Mouse (Mus musculus) stomach, embryonic 14.5 days (tissue): Measurements from ENCODE around the gene Olfr346. TPM values are rescaled to one million over a fixed set of nuclear protein-coding genes. Genes with fewer than 3 reads are reported as not detected.

Experiments
- ATAC-seq: fragments of 200-750 bp; cut with Nextera tagmentation; 2 replicates; pipeline ENCODE4 v1.8.0; 2017; ENCODE audit warnings: low read depth, moderate TSS enrichment; ENCODE audit not compliant: insufficient number of reproducible peaks, insufficient read depth, low FRiP score
- H3K27ac ChIP-seq: fragments of 300-500 bp; sonication (generic); 2 replicates; pipeline ENCODE4 v1.5.1; 2014; ENCODE audit warnings: mild to moderate bottlenecking, low read length, moderate library complexity, mixed read lengths
- H3K27me3 ChIP-seq: fragments of 300-500 bp; sonication (generic); 2 replicates; pipeline ENCODE4 v1.6.1; 2014; ENCODE audit warnings: low read length, control low read depth, mixed read lengths; ENCODE audit not compliant: control insufficient read depth, insufficient read depth
- H3K36me3 ChIP-seq: fragments of 300-500 bp; sonication (generic); 2 replicates; pipeline ENCODE4 v1.6.1; 2014; ENCODE audit warnings: mild to moderate bottlenecking, control low read depth, low read length, moderate library complexity, mixed read lengths; ENCODE audit not compliant: control insufficient read depth, insufficient read depth
- H3K4me1 ChIP-seq: fragments of 300-500 bp; sonication (generic); 2 replicates; pipeline ENCODE4 v1.6.1; 2014; ENCODE audit warnings: low read length, control low read depth, mixed read lengths; ENCODE audit not compliant: control insufficient read depth, insufficient read depth
- H3K4me2 ChIP-seq: fragments of 300-500 bp; sonication (generic); replicated peaks from 2 replicates; pipeline ENCODE4 v1.6.1; 2014; ENCODE audit warnings: low read depth, low read length, control low read depth
- H3K4me3 ChIP-seq: fragments of 300-500 bp; sonication (generic); 2 replicates; pipeline ENCODE4 v1.5.1; 2014; ENCODE audit warnings: low read depth, low read length, control low read depth
- H3K9ac ChIP-seq: fragments of 300-500 bp; sonication (generic); replicated peaks from 2 replicates; pipeline ENCODE4 v1.6.1; 2014; ENCODE audit warnings: low read depth, mild to moderate bottlenecking, control low read depth, low read length, moderate library complexity, mixed read lengths
- H3K9me3 ChIP-seq: fragments of 300-500 bp; sonication (generic); 2 replicates; pipeline ENCODE4 v1.6.1; 2016; ENCODE audit warnings: low read depth, low read length, control low read depth; ENCODE audit not compliant: control insufficient read depth
- WGBS: fragments of 180-500 bp; shearing (Covaris S2); extraction: QIAGEN DNeasy Blood & Tissue Kit; methylation state at CpG from one replicate; pipeline ENCODE4 v1.1.7; 2014; 5-methylcytosine and 5-hydroxymethylcytosine counted together
- polyA plus RNA-seq: library from polyadenylated mRNA; unstranded; fragments of >200 nt; fragmentation: Nextera tagmentation; extraction: Ambion mirVana; gene quantifications from 2 replicates; pipeline ENCODE4 v1.2.1, GENCODE M21; 2014

The Olfr346 gene
- not detected in 2 replicates for polyA plus RNA-seq

GRCm38 (mm10) chr2:36685488-36685887, at the start of gene Olfr346:
Gene Olfr346, plus strand, starts transcription at chr2:36685788.
- H3K4me3 ChIP-seq: no peak within 1 kb of the TSS
- 94% methylated on average over 1 of the region's 1 CpGs for WGBS
- no peak within 1 kb of the TSS for H3K9ac ChIP-seq
- no peak within 1 kb of the TSS for H3K27ac ChIP-seq
- no peaks in the 10 kb centered on the region for H3K4me1 ChIP-seq
- no peaks in the 10 kb centered on the region for H3K27me3 ChIP-seq
- no peaks in the 10 kb centered on the region for H3K36me3 ChIP-seq
- H3K9me3 ChIP-seq: no peaks in the 10 kb centered on the region
- H3K4me2 ChIP-seq: no peak within 1 kb of the TSS
- ATAC-seq: no peak

- no peaks in the 10 kb centered on the region for H3K9me3 ChIP-seq
- no peaks in the 10 kb centered on the region for H3K27me3 ChIP-seq
- no peak within 1 kb of the TSS for H3K27ac ChIP-seq
- H3K4me2 ChIP-seq: no peak within 1 kb of the TSS
- no peak within 1 kb of the TSS for H3K4me3 ChIP-seq
- H3K4me1 ChIP-seq: no peaks in the 10 kb centered on the region
- no peak within 1 kb of the TSS for H3K9ac ChIP-seq
- H3K36me3 ChIP-seq: no peaks in the 10 kb centered on the region
- ATAC-seq: no peak
- WGBS: 55% methylated on average over 1 of the region's 1 CpGs
Measured at GRCm38 (mm10) chr2:36639741-36640140, 45.8 kb upstream of the Olfr346 start, which contains the start of gene Olfr345. Gene Olfr345, plus strand, starts transcription at chr2:36640041.

GRCm38 (mm10) chr2:36731602-36732001, 46.0 kb downstream of the Olfr346 start, which contains the start of gene Olfr347:
Gene Olfr347, plus strand, starts transcription at chr2:36731902.
- Histone ChIP-seq H3K4me2 (no peak within 1 kb of the TSS), H3K27ac (no peak within 1 kb of the TSS), H3K9me3 (peaks cover 2% of the 10 kb centered on the region; the same call in 1 of the 2 replicates), H3K9ac (no peak within 1 kb of the TSS), H3K4me3 (no peak within 1 kb of the TSS), H3K36me3 (no peaks in the 10 kb centered on the region), H3K4me1 (no peaks in the 10 kb centered on the region), H3K27me3 (no peaks in the 10 kb centered on the region)
- ATAC-seq: no peak

- Histone ChIP-seq H3K36me3 (no peaks in the 10 kb centered on the region), H3K9me3 (no peaks in the 10 kb centered on the region), H3K9ac (no peak overlapping the region), H3K4me1 (no peaks in the 10 kb centered on the region), H3K4me2 (no peak overlapping the region), H3K4me3 (no peak overlapping the region), H3K27me3 (no peaks in the 10 kb centered on the region), H3K27ac (no peak overlapping the region)
- ATAC-seq: no peak
- 55% methylated on average over 3 of the region's 3 CpGs for WGBS
Measured at GRCm38 (mm10) chr2:36736226-36736625, 50.6 kb downstream of the Olfr346 start.

Other genes starting within 250 kb of the Olfr346 start
- gene Olfr340, start 233.2 kb upstream of the Olfr346 start, polyA plus RNA-seq: not detected in 2 replicates
- not detected in 2 replicates for gene Olfr341, start 203.3 kb upstream of the Olfr346 start, polyA plus RNA-seq
- gene Olfr342, start 160.8 kb upstream of the Olfr346 start, polyA plus RNA-seq: not detected in 2 replicates
- gene Olfr344, start 119.1 kb upstream of the Olfr346 start, polyA plus RNA-seq: not detected in 2 replicates
- gene Olfr345, start 45.7 kb upstream of the Olfr346 start, polyA plus RNA-seq: not detected in 2 replicates
- not detected in 2 replicates for gene Olfr347, start 46.1 kb downstream of the Olfr346 start, polyA plus RNA-seq
- not detected in 2 replicates for gene Olfr348, start 98.5 kb downstream of the Olfr346 start, polyA plus RNA-seq
- gene Olfr50, start 104.8 kb downstream of the Olfr346 start, polyA plus RNA-seq: not detected in 2 replicates
- not detected in 2 replicates for gene Olfr3, start 131.2 kb downstream of the Olfr346 start, polyA plus RNA-seq
- gene Olfr350, start 160.5 kb downstream of the Olfr346 start, polyA plus RNA-seq: not detected in 2 replicates
- not detected in 2 replicates for gene Olfr351, start 176.9 kb downstream of the Olfr346 start, polyA plus RNA-seq
- gene Olfr352, start 182.7 kb downstream of the Olfr346 start, polyA plus RNA-seq: not detected in 2 replicates
- not detected in 2 replicates for gene Olfr353, start 207.1 kb downstream of the Olfr346 start, polyA plus RNA-seq
- gene Olfr354, start 219.9 kb downstream of the Olfr346 start, polyA plus RNA-seq: not detected in 2 replicates
- gene Olfr355, start 243.1 kb downstream of the Olfr346 start, polyA plus RNA-seq: not detected in 2 replicates